Mouse (Mus musculus) retina, adult 2 months (tissue): ENCODE data around the gene Olfr1413.
A peak's percentile ranks its signal among the peaks of the same experiment; 100 is the strongest.

ENCODE experiments used
- DNase-seq: peaks from one replicate; pipeline ENCODE4 v3.0.0-alpha.2; 2012; ENCODE audit warnings: low read depth, low spot score

Olfr1413 gene

DNA sequence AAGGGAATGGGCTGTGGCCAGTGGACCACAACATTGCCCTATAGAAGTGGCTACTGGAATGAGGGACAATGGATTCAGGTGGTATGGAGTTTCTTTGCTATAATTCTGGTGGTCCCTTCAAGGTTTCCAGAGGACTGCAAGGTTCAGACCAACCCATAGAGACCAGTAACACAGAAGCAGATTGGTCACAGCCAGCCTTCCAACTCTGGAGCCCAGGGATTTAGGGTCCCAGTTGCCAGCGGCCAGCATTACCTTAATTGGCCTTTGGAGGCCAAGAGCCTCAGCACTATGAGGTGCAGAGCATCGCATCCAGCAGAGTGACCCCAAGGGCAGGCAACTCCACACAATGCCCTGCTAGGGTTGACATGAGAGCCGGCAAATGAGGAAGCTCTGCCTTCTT lies at the start of gene Olfr1413:
Gene Olfr1413 (plus strand): TSS at position 301 of the 400 bp plus-strand sequence.
- no peak for DNase-seq

DNA sequence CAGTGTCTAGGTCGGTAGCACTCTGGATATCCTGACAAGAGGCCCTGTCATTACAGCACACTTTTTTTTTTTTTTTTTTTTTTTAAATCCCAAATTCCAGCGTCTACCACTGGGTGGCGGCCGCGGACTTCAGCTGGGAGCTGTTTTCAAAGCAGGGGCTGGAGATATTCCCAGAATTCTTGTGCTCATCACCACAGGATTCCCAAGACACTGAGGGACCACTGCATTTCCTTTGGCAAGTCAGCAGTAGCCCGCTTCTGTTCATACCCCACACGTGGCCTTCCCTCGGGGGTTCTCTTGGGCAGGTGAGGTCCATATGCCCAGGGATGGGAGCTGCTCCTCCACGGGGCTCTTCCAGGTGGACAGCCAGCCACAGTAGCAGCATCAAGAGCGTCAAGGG lies 49.7 kb upstream of the Olfr1413 start:
- peak; percentile 18 for DNase-seq

DNA sequence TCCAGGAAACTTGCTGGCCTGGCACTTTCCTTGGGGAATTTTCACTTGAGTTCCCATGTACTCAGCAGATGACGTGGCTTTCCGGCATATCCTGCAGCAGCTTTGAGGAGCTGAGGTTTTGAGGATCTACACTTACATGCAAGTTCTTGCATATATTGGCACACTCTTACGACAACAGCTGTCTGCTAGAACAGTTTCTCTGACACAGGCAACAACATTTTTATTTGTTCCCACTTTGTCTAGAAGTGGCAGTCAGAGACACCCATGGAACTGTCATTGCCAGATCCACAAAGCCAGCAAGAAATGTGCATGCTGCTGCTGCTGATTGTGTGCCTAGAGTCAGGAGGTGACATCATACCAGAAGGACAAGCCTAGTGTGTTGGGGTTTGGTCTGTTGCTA lies 47.4 kb upstream of the Olfr1413 start:
- no peak for DNase-seq

DNA sequence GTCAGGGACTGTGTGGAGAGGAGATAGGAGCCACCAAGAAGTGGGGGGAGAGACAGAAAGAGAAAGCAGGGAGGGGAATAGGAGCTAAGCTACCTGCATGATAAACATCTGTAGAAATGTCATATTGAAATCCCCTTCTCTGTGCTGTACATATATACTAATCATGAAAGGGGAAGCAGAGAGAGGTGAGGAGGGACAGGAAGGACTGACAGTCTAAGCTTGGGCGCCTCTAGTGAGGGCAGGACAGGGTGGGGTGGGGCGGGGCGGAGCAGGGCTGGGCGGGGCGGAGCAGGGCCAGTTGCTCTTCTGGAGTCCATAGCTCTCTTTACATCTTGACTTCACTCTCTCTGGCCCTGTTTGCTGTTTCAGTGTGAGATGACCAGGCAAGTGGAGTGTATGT lies 34.1 kb upstream of the Olfr1413 start:
- no peak for DNase-seq

DNA sequence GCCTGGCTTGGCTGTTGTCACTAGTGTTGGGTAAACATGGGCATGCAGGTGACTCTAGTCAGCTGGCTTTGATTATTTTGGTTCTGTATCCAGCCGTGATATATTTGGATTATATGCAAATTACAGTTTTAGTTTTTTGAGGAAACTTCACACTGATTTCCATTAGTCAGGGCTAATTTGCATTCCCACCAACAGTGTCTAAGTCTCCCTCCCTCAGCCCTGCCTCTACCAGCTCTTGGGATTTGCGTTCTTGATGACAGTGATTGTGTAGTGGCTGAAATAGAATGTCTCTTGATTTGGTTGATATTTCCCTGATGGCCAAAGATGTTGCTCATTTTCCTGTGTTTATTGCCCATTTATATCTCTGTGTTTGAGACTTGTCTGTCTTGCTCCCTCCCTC lies 32.1 kb upstream of the Olfr1413 start:
- DNase-seq, result no peak

DNA sequence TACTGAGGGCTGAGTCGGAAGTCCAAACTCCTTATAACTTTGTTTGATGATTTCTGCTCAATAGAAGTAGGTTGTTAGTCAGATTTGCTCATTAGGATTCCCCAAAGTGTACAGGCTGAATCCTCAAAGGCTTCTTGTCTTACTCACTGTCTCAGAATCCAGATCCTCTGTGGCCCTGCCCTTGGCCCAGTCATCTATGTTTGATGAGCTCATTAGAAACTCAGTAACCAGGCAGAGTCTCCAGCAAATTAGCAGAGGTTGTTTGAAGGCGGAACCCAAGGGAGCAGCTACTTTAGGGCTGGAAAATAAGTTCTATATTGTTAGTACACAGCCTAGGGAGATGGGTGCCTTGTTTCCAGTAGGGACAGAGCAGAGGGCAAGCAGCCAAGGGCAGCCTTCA lies 25.2 kb upstream of the Olfr1413 start:
- DNase-seq, result no peak

DNA sequence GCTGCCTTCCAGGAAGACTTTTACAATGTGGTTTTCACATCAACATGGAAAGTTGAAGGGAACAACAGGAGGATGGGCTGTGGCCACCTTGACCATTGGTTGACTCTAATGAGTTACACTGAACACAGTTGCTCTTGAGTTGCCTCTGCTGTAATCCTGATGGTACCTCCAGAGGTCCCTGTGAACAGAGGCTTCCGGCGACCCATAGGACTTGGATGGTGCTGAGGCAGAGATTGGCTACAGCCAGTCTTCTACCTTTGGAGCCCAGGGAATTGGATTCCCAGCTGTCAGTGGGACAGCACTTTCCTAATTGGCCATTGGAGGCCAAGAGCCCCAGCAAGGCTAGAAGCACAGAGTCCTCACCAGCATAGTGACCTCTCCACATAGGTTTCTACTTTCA lies 14.4 kb downstream of the Olfr1413 start, which contains the start of gene Olfr1412:
Gene Olfr1412 (plus strand): TSS at position 301 of the 400 bp plus-strand sequence.
- DNase-seq, result no peak

DNA sequence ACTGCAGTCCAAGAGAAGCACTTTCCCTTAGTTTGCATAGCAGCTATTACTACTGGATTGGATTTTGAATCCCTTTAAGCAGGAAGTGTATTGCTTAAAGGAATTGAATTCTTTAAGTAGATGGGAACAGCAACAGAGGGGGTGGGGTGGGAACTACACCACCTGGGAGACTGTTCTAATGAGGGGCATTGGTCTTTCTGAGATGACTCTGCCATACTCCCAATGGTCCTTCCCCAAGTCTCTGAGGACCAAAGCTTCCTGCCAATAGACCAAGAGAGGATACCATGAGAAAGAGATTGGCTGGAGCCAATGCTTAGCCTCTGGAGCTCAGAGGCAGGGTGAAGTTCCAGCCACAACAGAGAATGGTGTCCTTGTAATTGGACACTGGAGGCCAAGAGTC lies 23.0 kb downstream of the Olfr1413 start, which contains the start of gene Olfr1411:
Gene Olfr1411 (plus strand): TSS at position 301 of the 400 bp plus-strand sequence.
- DNase-seq, result no peak

DNA sequence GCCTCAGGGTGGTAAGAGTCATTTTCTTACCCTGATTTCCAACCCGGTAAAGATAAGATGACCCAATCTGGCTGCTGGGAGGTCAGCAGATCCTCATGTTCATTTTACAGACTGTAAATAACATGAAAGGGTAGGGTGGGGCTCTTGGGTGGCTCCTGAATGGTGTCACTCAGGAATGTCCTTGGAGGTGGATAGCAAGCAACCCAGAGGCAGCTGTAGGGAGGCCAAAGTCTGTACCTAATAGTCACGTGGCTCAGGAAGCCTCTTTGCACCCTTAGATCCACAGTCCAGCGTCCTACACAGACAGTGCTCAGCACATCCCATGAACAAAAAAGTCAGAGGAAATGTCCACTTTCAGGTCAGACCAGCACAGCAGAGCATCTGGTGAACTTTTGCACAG lies 24.9 kb downstream of the Olfr1413 start:
- DNase-seq, result no peak

DNA sequence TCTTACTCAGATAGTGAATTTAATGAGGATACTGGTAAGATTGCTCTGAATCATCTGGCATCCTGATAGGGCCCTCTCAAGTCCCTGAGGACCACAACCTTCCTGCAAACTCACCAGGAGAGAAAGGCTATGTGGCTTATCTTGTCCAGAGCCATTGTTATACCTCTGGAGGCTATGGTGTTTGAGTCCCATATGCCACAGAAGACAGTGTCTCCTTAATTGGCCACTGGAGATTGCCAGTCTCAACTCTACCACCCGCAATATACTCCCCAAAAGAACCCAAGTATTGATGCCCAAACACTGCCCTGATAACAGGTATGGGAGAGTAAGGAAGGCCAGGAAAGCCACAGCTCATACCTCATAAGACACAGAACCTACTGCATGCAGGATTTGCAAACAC lies 34.4 kb downstream of the Olfr1413 start, which contains the start of gene Olfr1410:
Gene Olfr1410 (plus strand): TSS at position 301 of the 400 bp plus-strand sequence.
- DNase-seq, result no peak

DNA sequence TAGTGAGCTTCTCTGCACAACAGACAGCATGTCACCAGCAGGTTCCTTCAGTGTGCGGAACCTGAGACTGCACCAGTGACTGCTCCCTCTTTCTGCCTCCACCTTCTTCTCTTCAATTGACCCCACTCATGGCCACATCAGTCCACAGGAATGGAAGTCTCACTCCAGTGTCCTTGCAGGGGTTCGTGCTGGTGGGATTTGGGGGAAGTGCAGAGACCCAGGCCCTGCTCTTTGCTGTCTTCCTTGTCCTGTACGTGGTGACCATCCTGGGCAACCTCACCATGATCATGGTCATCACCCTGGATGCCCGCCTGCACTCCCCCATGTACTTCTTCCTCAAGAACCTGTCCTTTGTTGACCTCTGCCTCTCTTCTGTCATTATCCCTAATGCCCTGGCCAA lies 36.6 kb downstream of the Olfr1413 start:
- DNase-seq, result no peak

DNA sequence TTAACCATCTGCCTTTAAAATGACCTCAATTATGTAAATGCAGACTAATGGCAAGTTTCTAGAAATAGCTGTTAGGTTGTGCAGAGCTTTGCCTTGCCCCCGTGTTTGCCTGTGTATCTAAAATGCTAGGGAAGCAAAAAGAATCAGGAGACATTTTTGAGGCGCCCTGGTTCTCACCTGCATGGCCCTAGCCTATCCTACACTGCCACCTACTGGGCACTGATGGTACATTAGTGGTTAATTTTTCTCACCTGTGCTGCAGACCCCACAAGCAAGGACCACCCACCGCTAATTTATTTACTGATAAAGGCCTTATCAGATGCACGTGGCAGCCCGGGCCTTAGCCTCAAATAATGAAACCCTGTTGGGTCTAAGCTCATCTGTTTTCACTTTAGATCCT lies 39.9 kb downstream of the Olfr1413 start:
- DNase-seq, result peak; percentile 22

DNA sequence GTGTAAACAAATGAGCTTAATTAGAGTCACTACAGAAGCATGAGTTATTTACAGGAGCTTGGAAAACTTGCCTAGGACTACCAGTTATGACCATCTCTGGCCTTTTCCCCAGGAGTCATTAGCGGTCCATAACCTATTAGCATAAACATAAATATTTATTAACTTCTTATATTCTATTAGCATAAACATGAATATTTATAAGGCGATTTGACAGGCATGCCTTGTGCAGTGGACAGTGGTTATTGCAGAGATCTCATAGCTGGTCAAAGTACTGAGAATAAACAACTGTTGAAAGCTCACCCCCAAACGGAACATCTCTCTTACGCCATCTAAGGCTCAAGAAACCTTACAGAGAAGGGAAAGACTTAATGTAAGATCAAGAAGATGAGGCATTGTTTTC lies 42.1 kb downstream of the Olfr1413 start:
- no peak for DNase-seq

DNA sequence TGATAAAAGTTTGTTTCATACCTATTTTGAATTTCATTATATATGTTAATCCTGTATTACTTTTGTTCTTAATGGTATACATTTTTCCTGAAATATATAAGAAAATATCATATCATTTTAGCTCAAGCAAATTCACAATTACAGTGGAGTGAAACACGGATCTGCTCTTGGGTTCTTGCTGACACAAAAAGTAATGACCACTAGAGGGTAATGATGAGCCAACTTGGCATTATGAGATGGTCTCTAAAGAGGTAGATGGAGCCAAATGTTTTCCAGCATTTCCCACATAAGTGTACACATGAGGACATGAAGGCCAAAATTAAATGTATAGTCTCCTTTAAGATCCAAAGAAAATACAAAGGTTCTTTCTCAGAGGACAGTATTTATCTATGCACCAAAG lies 43.4 kb downstream of the Olfr1413 start:
- DNase-seq, result peak; percentile 8

DNA sequence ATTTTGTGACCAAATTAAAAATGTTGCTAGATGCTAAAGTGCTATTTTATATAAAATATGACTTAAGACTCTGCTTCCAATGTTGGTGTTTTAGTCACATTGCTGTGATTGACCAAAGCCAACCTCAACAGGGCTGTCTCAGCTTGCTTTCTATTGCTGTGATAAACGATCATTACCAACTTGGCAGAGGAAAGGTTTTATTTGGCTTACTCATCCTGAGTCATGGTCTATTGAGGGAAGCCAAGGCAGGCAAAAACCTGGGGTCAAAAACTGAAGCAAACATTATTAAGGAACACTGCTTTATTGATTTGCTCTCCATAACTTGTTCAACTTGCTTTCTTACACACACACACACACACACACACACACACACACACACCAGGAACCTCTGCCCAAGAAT lies 44.9 kb downstream of the Olfr1413 start:
- no peak for DNase-seq

DNA sequence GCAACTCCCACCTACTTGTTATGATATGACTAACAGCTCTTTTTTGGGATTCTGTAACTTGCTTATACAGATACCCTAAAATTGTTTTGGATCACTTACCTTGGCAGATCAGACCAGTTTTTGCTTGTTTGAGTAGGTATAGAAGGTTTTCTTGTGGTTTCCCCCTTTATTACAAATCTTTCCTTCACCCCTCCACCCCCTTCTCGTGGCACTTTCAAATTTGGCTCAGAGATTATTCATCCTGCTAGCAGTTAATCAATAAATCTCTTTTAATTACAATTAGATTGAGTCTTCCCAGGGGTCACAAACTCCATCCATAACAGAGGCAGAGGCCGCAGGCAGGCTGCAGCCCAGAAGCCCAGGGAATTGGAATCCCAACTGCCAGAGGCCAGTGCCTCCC lies 46.4 kb downstream of the Olfr1413 start, which contains the start of gene Olfr12:
Gene Olfr12 (plus strand): TSS at position 301 of the 400 bp plus-strand sequence.
- no peak for DNase-seq

DNA sequence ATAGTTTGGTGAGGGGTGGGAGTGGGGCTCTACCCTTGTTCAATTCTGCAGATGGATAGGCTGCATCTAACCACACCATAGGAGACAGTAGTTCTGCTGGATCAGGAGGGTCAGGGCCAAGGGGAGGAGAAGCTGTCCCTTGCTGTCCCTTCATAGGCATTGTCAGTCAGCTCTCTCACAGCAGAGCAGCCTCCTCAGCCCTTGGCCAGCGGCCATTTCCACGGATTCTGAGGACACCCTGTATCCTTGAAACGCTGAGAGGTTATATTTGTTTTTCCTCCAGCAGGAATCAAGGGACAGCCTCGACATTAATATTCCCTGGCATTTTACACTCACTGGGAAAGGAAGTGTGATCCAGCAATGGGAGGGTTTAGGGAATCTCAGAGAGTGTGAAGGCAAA lies 47.2 kb downstream of the Olfr1413 start:
- no peak for DNase-seq
